Mouse (Mus musculus): Measurements from ENCODE around the gene Tnk2. TPM values are rescaled to one million over a fixed set of nuclear protein-coding genes. Genes with fewer than 3 reads are reported as not detected.

Gene Tnk2
- total RNA-seq, 4 experiments from 2014 or later = 33.0 to 66.6 (median 48.3) TPM

DNA sequence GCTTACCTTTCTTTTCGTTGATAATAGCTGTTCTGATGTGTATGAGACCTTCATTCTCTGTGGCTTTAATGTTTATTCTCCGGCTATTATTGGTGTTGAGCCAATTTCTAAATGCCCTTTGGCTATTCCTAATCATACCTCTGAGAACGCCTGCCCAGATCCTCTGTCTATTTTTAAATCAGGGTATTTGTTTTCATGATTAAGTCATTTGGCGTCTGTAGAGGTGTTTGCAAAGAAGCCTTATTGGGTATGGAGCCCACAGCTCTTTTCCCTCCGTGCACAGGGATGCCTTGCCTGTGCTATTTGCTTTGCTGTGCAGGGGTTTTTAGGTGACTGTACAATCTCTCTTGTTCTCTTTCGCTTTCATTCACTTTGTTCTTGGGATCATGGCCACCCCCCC lies 69.9 kb downstream of the Tnk2 start:
- no peak for DNase-seq

DNA sequence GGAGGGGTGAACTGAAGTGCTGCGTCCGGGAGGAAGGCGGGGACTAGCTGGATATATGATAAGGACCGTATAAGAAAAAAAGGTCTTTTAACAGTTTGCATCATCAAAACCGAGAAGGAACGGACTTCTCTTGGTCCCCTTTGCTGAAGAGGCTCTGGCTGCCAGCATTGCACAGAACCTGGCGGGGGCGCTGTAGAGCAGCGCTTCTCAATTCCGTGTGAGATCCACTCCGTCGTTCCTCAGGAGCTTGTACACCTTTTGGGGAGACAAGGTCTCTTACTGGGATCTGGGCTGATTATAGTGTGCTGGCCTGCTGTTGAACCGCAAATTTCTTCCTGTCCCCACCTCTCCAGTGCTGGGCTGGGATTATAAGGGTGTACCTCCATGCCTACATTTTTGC lies 71.7 kb downstream of the Tnk2 start:
- DNase-seq = no peak

GRCm38 (mm10) chr16:32723163-32723562 lies 79.5 kb downstream of the Tnk2 start:
- DNase-seq = no peak

DNA sequence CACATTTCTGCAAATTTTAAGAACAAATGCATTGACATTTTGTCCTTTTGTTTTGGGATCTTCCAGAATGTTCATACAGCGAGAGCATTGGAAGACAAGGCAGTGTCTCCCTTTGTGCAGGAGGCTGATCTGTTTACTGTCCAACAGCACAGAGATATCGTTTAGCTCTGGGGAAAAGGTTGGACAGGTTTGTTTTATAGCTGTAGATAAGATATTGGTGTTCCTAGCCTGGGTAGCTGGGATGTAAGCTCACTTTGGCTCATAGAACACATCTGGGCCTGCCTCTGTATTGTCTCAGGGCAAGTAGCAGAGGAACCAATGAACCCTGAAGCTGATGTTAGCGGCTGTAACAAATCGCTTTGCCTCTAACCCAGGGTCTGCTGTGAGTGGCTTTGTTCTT lies 80.1 kb downstream of the Tnk2 start:
- no peak for DNase-seq

GRCm38 (mm10) chr16:32724259-32724658 lies 80.6 kb downstream of the Tnk2 start:
- no peak for DNase-seq

- DNase-seq = no peak
Observed at GRCm38 (mm10) chr16:32726501-32726900, 82.8 kb downstream of the Tnk2 start.

- no peak for DNase-seq
Observed at GRCm38 (mm10) chr16:32728240-32728639, 84.6 kb downstream of the Tnk2 start.

GRCm38 (mm10) chr16:32728730-32729129 lies 85.1 kb downstream of the Tnk2 start:
- no peak for DNase-seq

Other genes starting within 250 kb of the Tnk2 start
- under 1 TPM; 0.37 to 0.91 (median 0.45) TPM for gene Tm4sf19, start 243.4 kb upstream of the Tnk2 start, total RNA-seq (2022)
- 10 to 100 TPM in 2 of 4 experiments, 1 to 10 TPM in 2; 7.2 to 13.8 (median 9.2) TPM for gene Tctex1d2, start 224.2 kb upstream of the Tnk2 start, total RNA-seq (2022)
- gene Pcyt1a, start 213.0 kb upstream of the Tnk2 start, total RNA-seq (2022) = 100 to 1,000 TPM in 1 of 4 experiments, 10 to 100 TPM in 3; 78.1 to 103 (median 87.3) TPM
- gene Slc51a, start 156.0 kb upstream of the Tnk2 start, total RNA-seq (2022) = under 1 TPM; 0.22 to 0.34 (median 0.27) TPM
- not detected for gene Zdhhc19, start 147.6 kb upstream of the Tnk2 start, total RNA-seq (2022)
- 10 to 100 TPM; 17.5 to 46.5 (median 26.6) TPM for gene Tfrc, start 35.0 kb upstream of the Tnk2 start, total RNA-seq (2022)
- gene Muc4, start 92.0 kb downstream of the Tnk2 start, total RNA-seq (2022) = not detected
- under 1 TPM in 1 of 4 experiments, not detected in 3; 0.19 TPM for gene Muc20, start 153.6 kb downstream of the Tnk2 start, total RNA-seq (2022)
- gene Smbd1, start 166.6 kb downstream of the Tnk2 start, total RNA-seq (2022) = not detected
- gene Fyttd1, start 233.6 kb downstream of the Tnk2 start, total RNA-seq (2022) = 100 to 1,000 TPM in 3 of 4 experiments, 10 to 100 TPM in 1; 97.2 to 136 (median 120) TPM
- 10 to 100 TPM; 31.0 to 60.3 (median 46.8) TPM for gene Rubcn, start 233.9 kb downstream of the Tnk2 start, total RNA-seq (2022)